Mouse (Mus musculus) E14TG2a.4 (cell line): ENCODE measurements at regions not wholly inside any gene's neighbourhood (a gene's known extent, or its start where the extent isn't known, plus 50 kb on each side); places are given as distances from the start of the nearest gene placed in this dataset.

ENCODE experiments used
- CTCF ChIP-seq: conservative IDR thresholded peaks from 2 replicates; pipeline ENCODE4 v1.5.1; 2014; ENCODE audit warnings: low read length
- NANOG ChIP-seq: IDR thresholded peaks from 2 replicates; pipeline ENCODE4 v1.6.1; 2014; ENCODE audit warnings: borderline replicate concordance, low read length, mixed read lengths
- POU5F1 ChIP-seq: IDR thresholded peaks from 2 replicates; pipeline ENCODE4 v1.6.1; 2014; ENCODE audit warnings: low read length, borderline replicate concordance

DNA sequence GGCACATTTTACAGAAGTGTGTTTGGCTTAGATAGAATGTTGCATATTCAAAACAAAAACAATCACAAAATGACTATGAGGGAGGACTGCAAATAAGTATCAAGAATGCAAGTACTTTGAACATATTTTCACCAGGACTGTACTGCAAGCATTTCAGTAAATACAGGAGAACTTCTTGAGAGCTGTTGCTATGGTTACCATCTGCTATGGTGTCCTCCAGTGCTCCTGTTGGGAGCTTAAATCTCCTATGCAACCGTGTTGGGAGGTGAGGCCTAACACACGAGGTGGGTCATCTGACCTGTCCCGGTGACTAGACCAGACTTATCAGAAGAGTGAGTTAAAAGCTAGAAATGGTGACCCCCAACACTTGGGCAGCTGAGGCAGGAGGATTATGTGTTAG lies 253.9 kb downstream of the 1500009L16Rik start:
- no peak for TF ChIP-seq CTCF
- no peak for TF ChIP-seq POU5F1
- TF ChIP-seq NANOG: no peak
